In the genomic region with DNA sequence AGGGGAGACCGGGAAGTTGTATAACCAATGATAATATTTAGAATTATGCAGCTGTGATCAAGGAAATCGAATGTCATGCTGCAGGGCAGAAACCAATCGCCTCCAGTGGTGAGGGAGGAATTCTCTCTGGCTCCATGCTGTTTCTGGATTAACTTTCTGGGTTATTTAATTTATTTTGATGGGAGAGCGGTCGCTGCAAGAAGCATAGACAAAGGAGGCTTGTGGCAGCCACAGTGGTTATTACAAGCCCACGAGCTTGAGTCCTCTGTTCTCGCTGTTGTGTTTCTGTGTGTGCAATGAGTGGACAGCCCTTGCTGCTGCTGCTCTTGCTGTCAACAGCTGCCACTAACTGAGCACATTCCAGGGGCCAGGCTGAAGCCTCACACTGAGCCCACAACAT, we compare ENCODE assay signal across 27 mouse cellular contexts. TPM values are rescaled to one million over a fixed set of nuclear protein-coding genes. Genes with fewer than 3 reads are reported as not detected.
DNase-seq lines count a peak whose midpoint lies in the region; ATAC-seq lines count a peak whose summit lies in the region.
"Had no signal": no experiment of that assay in that cellular context is flagged by ENCODE, and none has a peak within 500 bp of the region (broad histone marks: within the 10 kb centered on the region; RNA-seq: fewer than 3 reads in every experiment).

No protein-coding gene starts in this region.

- no peak for DNase-seq in forebrain, embryonic 14.5 days (ENCODE audit: low spot score)
- no peak for DNase-seq in heart, postnatal 25 days (ENCODE audit: low spot score)
- no peak for DNase-seq in limb, embryonic 10.5 days (ENCODE audit: low spot score)
- DNase-seq in right cerebral cortex, postnatal 36 days (ENCODE audit: low spot score in 2 of 2) = no peak
- no peak for DNase-seq in kidney, adult 9 months
- DNase-seq: adrenal gland, postnatal 14 days; cerebellum, adult 18-20 months; cerebellum, postnatal 10 days; gastrocnemius, postnatal 25 days; heart, adult 2 months; kidney, adult 2 months; kidney, postnatal 4 days; lung, embryonic 14.5 days; lung, postnatal 14 days; midbrain, embryonic 14.5 days had no signal

- WGBS in forebrain, embryonic 12.5 days = 65% methylated on average over 7 of the region's 7 CpGs
- 62% methylated on average over 7 of the region's 7 CpGs for WGBS in forebrain, embryonic 14.5 days
- 55% methylated on average over 7 of the region's 7 CpGs for WGBS in heart, embryonic 13.5 days
- 80% methylated on average over 7 of the region's 7 CpGs for WGBS in limb, embryonic 12.5 days
- WGBS in limb, embryonic 10.5 days = 90% methylated on average over 7 of the region's 7 CpGs

- H3K36me3 ChIP-seq in forebrain, embryonic 12.5 days (replicated peaks) = no peaks in the 10 kb centered on the region
- no peaks in the 10 kb centered on the region for H3K36me3 ChIP-seq in forebrain, embryonic 14.5 days (ENCODE audit: control insufficient read depth, insufficient read depth, low read length)
- H3K36me3 ChIP-seq in heart, embryonic 13.5 days = no peaks in the 10 kb centered on the region
- H3K36me3 ChIP-seq in limb, embryonic 12.5 days = peaks cover 11% of the 10 kb centered on the region; the same call in 1 of the 2 replicates
- H3K36me3 ChIP-seq in limb, embryonic 10.5 days = no peaks in the 10 kb centered on the region
- H3K36me3 ChIP-seq: embryonic facial prominence, embryonic 13.5 days; G1E; hindbrain, embryonic 10.5 days; intestine, embryonic 15.5 days; liver, embryonic 15.5 days had no signal

- H3K27me3 ChIP-seq in forebrain, embryonic 12.5 days = no peaks in the 10 kb centered on the region
- H3K27me3 ChIP-seq in forebrain, embryonic 14.5 days (replicated peaks; ENCODE audit: control insufficient read depth, insufficient read depth, low read length) = no peaks in the 10 kb centered on the region
- no peaks in the 10 kb centered on the region for H3K27me3 ChIP-seq in heart, embryonic 13.5 days (replicated peaks)
- H3K27me3 ChIP-seq in limb, embryonic 12.5 days = no peaks in the 10 kb centered on the region
- H3K27me3 ChIP-seq in limb, embryonic 10.5 days (ENCODE audit: low read depth, poor library complexity, severe bottlenecking) = no peaks in the 10 kb centered on the region
- H3K27me3 ChIP-seq: embryonic facial prominence, embryonic 13.5 days; intestine, embryonic 15.5 days; liver, embryonic 15.5 days; Patski had no signal

- H3K27ac ChIP-seq in forebrain, embryonic 12.5 days = 0 out of 2 replicates have a peak overlapping the region, but pooled peaks have one; percentile 10
- H3K27ac ChIP-seq in forebrain, embryonic 14.5 days (ENCODE audit: low read depth, low read length) = no peak overlapping the region
- H3K27ac ChIP-seq in heart, embryonic 13.5 days (replicated peaks) = peak overlapping the region; percentile 49; the same call in 1 of the 2 replicates
- H3K27ac ChIP-seq in limb, embryonic 12.5 days = 0 out of 2 replicates have a peak overlapping the region, but pooled peaks have one; percentile 17
- no peak overlapping the region for H3K27ac ChIP-seq in limb, embryonic 10.5 days
- H3K27ac ChIP-seq: embryonic facial prominence, embryonic 13.5 days; heart, adult 2 months; hindbrain, embryonic 10.5 days; intestine, embryonic 15.5 days; kidney, postnatal 0 days; liver, embryonic 15.5 days had no signal

- H3K9me3 ChIP-seq in forebrain, embryonic 12.5 days = no peaks in the 10 kb centered on the region
- no peaks in the 10 kb centered on the region for H3K9me3 ChIP-seq in forebrain, embryonic 14.5 days (replicated peaks; ENCODE audit: control insufficient read depth, low read length)
- H3K9me3 ChIP-seq in heart, embryonic 13.5 days = no peaks in the 10 kb centered on the region
- no peaks in the 10 kb centered on the region for H3K9me3 ChIP-seq in limb, embryonic 12.5 days
- H3K9me3 ChIP-seq in limb, embryonic 10.5 days (replicated peaks) = no peaks in the 10 kb centered on the region
- H3K9me3 ChIP-seq: embryonic facial prominence, embryonic 13.5 days; G1E; hindbrain, embryonic 10.5 days; intestine, embryonic 15.5 days; liver, embryonic 15.5 days had no signal

- no peak overlapping the region for H3K9ac ChIP-seq in forebrain, embryonic 12.5 days
- no peak overlapping the region for H3K9ac ChIP-seq in forebrain, embryonic 14.5 days (ENCODE audit: low read length)
- no peak overlapping the region for H3K9ac ChIP-seq in heart, embryonic 13.5 days
- H3K9ac ChIP-seq in limb, embryonic 12.5 days (replicated peaks) = no peak overlapping the region
- H3K9ac ChIP-seq: embryonic facial prominence, embryonic 13.5 days; intestine, embryonic 15.5 days; liver, embryonic 15.5 days; lung, embryonic 14.5 days had no signal

- no peaks in the 10 kb centered on the region for H3K4me1 ChIP-seq in forebrain, embryonic 12.5 days
- H3K4me1 ChIP-seq in forebrain, embryonic 14.5 days (ENCODE audit: control insufficient read depth, insufficient read depth, low read length) = no peaks in the 10 kb centered on the region
- peaks cover 23% of the 10 kb centered on the region for H3K4me1 ChIP-seq in heart, embryonic 13.5 days
- peaks cover 9% of the 10 kb centered on the region; the same call in 1 of the 2 replicates for H3K4me1 ChIP-seq in limb, embryonic 12.5 days (replicated peaks)
- H3K4me1 ChIP-seq in limb, embryonic 10.5 days = peaks cover 6% of the 10 kb centered on the region; the same call in 1 of the 2 replicates
- H3K4me1 ChIP-seq: intestine, embryonic 15.5 days; liver, embryonic 15.5 days had no signal

- H3K4me3 ChIP-seq in forebrain, embryonic 12.5 days (replicated peaks) = no peak overlapping the region
- no peak overlapping the region for H3K4me3 ChIP-seq in forebrain, embryonic 14.5 days (ENCODE audit: low read depth, low read length)
- H3K4me3 ChIP-seq in heart, embryonic 13.5 days = no peak overlapping the region
- H3K4me3 ChIP-seq in limb, embryonic 12.5 days (replicated peaks) = no peak overlapping the region
- H3K4me3 ChIP-seq in limb, embryonic 10.5 days = no peak overlapping the region
- H3K4me3 ChIP-seq: embryonic facial prominence, embryonic 13.5 days; heart, adult 2 months; hindbrain, embryonic 10.5 days; intestine, embryonic 15.5 days; liver, embryonic 15.5 days had no signal

- no peak overlapping the region for H3K4me2 ChIP-seq in forebrain, embryonic 12.5 days
- no peak overlapping the region for H3K4me2 ChIP-seq in forebrain, embryonic 14.5 days (ENCODE audit: low read length)
- H3K4me2 ChIP-seq in heart, embryonic 13.5 days = 0 out of 2 replicates have a peak overlapping the region, but pooled peaks have one; percentile 12
- H3K4me2 ChIP-seq in limb, embryonic 12.5 days = no peak overlapping the region
- H3K4me2 ChIP-seq: embryonic facial prominence, embryonic 13.5 days; intestine, embryonic 15.5 days; liver, embryonic 15.5 days; lung, embryonic 14.5 days had no signal

- ATAC-seq in forebrain, embryonic 12.5 days (ENCODE audit: low FRiP score) = no peak
- ATAC-seq in forebrain, embryonic 14.5 days = no peak
- ATAC-seq in heart, embryonic 13.5 days (ENCODE audit: extremely low read depth, insufficient number of reproducible peaks, low FRiP score, low TSS enrichment) = no peak
- no peak for ATAC-seq in limb, embryonic 12.5 days (ENCODE audit: insufficient number of reproducible peaks, insufficient read depth, low FRiP score, low TSS enrichment, low read depth)
- ATAC-seq: hindbrain, embryonic 16.5 days; intestine, embryonic 15.5 days; Patski had no signal

- intact Hi-C loops in heart, postnatal 25 days (cut with DNase I) = no loop called here

RNA-seq across cellular contexts. Expression of gene Slc1a3, which starts 28.6 kb away (rescaled TPM):
- 63.9 and 75.1 TPM in 2 replicates for polyA plus RNA-seq in forebrain, embryonic 12.5 days (2016; fragmentation: Nextera tagmentation; extraction: Ambion mirVana)
- polyA plus RNA-seq in forebrain, embryonic 14.5 days (2014; fragmentation: Nextera tagmentation; extraction: Ambion mirVana) = 102 and 128 TPM in 2 replicates
- polyA plus RNA-seq in heart, embryonic 13.5 days (2015; fragmentation: Nextera tagmentation; extraction: Ambion mirVana) = 12.7 and 14.8 TPM in 2 replicates
- total RNA-seq in heart, postnatal 25 days (2021) = 1 to 10 TPM; 1.6 to 1.7 TPM
- 36.8 and 44.6 TPM in 2 replicates for polyA plus RNA-seq in limb, embryonic 12.5 days (2016; fragmentation: Nextera tagmentation; extraction: Ambion mirVana)
- polyA plus RNA-seq in limb, embryonic 10.5 days (2016; fragmentation: Nextera tagmentation; extraction: Ambion mirVana) = 19.9 and 24.1 TPM in 2 replicates
- total RNA-seq: neutrophil, adult 5-6 weeks had no signal
- polyA plus RNA-seq: G1E had no signal

Comparison
In these comparisons a context has a peak if more than half of its experiments do, and no peak if none do; other contexts are left out.
1. H3K27ac ChIP-seq: peak in forebrain, embryonic 12.5 days (single experiment), heart, embryonic 13.5 days (single experiment) and limb, embryonic 12.5 days (single experiment); none in forebrain, embryonic 14.5 days (single experiment) and limb, embryonic 10.5 days (single experiment).